Mouse (Mus musculus) left cerebral cortex, postnatal 4 days (tissue): ENCODE measurements around the gene Fam19a5. TPM values are rescaled to one million over a fixed set of nuclear protein-coding genes. Genes with fewer than 3 reads are reported as not detected.

Source experiments
- DNase-seq: peaks from one replicate; pipeline ENCODE4 v3.0.0-alpha.2; 2022
- intact Hi-C: fragments of 180-260 bp; cut with DNase I; formaldehyde crosslinking; loops from one replicate; pipeline ENCODE4 v1.15.1; 2025
- total RNA-seq, 2 experiments: library from RNA; stranded (reverse); gene quantifications; 2 replicates each; pipeline ENCODE4 v1.2.3; 2021

Gene Fam19a5
- total RNA-seq, 2 experiments from 2014 or later: 53.0 to 61.5 TPM

DNA sequence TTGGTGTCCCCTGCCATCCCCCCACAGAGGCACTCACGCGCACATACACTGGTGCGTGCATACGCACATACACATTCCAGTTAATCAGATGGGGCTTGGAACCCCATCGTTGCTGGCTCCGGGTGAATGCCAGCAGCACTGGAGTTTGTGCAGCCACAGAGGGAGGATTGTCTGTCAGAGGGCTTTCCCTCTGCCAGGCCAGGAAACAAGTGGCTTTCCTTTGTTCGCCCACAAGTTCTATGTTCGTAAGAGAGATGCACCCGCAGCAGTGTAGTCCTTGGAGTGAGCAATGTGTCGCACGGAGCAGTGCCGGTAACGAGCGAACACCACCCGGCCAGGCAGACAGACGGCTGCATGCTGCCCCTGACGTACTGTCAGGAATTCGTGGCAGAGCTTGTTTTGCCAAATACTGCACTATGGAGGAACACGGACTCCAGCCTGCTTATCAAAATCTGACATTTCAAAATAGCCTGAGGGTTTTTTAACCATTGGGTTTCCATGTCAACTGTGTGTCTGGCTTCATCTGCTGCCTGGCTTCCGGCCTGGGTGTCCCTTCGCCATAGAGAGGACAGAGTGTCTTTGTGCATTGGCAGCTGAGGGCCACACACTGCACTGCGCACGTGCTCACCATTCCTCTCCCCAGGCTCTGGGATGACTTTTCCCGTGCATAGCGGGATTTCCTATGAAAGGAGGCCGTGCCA, 40.0 kb downstream of the Fam19a5 start:
- intact Hi-C loops: no loop called here
- peak; percentile 57 for DNase-seq

DNA sequence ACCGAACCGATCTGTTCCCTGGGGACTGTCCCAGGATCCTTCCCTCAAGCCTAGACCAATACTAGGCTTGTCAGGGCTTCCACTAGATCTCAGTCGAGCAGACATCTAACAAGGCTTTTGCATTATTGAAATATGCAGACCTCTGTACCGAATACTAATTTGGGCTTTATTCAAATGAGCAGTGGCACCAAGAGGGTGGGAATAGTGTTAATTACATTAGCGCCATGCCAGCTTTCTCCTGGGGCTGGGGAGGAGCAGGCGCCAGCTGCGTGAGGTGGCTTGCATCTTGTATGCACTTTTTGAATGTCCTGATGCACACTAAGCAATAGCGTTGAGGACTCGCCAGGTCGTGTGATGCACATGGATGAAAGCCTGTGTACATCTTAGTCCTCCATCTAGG, 46.9 kb downstream of the Fam19a5 start:
- no peak for DNase-seq
- intact Hi-C loops: no loop called here

DNA sequence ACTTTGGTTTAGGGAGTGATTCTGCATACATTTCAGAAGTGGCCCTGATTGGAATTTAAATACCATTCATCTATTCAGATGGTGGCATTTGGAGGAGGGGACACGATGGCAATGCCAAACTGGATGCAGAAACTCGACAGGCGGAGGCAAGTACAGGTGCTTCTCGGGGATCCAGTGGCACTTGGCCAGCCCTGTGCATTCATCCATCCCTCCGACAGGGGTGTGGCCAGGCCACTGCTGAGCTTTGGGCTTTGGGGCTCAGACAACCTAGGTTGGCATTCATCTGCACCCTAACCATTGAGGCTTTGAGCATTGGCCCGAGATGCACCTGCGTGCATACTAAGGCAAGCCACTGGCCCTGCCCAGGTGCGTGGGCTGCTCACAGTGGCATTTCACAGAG, 52.6 kb downstream of the Fam19a5 start:
- intact Hi-C loops: no loop called here
- DNase-seq: peak; percentile 27

DNA sequence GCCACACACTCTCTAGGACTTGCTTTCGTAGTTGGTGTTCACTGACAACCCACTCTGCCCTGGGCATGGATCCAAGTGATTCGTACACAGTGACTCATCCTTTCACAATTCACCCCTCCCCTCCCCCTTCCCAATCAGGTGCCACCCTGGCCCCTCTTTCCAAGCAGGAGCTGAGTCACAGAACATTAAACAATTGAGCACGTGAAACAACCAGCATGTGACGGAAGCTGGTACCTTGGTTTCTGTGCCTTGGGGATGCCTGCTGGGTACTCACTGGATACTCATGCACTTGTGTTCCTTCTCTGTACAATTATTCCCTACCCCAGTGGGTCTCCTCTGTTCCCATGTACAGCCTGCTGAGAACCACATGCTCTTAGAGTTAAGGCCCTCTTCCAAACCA, 53.0 kb downstream of the Fam19a5 start:
- intact Hi-C loops: no loop called here
- peak; percentile 38 for DNase-seq

DNA sequence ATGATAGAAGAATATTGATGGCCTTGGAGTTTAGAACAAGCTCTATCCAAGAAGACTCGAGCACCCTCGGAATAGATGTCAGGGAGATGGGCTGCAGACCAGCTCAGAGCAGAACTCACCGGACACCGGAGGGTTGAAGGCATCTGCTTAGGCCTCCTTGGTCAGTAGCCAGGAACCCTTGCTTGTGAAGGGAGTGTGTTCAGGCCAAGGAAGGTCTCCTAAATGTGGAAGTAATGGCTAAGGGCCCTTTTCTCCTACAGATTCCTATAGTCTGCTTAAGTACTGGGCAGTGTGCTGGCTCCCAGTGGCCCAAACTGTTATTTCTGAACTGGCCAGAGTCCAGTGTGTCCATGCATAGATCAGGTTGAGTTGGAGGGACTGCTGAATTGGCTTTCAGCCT, 53.7 kb downstream of the Fam19a5 start:
- intact Hi-C loops: no loop called here
- no peak for DNase-seq

DNA sequence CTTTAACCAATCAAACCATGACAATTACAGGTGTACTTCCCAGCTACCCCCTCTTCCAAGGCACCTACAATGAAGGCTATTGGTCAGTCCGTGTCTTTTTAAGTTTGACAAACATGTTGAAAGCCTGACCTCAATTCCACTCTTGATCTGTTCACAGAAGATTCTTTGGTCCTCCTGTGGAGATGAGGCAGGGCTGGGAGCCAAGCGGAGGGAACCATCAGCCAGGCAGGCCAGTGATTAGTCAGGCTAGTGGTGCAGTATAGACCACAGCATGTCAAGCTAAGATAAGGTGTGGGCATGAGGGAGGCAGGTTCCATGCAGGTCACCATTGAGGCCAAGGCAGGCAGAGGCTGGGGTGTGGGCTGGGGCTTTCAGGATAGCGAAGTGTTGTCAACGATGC, 54.5 kb downstream of the Fam19a5 start:
- intact Hi-C loops: no loop called here

DNA sequence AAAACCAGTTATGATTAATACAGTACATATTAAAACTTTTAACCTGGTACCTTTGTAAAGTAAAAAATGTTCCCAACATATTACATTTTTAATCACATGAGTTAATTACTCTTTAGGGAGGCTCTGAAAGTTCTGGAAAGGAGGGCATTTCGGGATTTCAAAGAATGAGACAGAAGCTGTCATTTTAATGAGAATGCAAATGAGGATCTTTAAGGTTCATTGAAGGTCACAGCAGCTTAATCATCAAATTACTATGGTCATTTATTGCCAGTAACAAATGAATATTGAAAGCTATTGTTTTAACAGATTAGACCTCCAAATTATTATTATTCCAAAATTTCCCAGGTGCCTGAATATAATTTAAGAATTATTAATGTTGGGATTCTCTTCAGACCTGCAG, 59.2 kb downstream of the Fam19a5 start:
- DNase-seq: no peak
- intact Hi-C loops: no loop called here

More for the DNA sequence above, 54.5 kb downstream of the Fam19a5 start:
- no peak for DNase-seq

DNA sequence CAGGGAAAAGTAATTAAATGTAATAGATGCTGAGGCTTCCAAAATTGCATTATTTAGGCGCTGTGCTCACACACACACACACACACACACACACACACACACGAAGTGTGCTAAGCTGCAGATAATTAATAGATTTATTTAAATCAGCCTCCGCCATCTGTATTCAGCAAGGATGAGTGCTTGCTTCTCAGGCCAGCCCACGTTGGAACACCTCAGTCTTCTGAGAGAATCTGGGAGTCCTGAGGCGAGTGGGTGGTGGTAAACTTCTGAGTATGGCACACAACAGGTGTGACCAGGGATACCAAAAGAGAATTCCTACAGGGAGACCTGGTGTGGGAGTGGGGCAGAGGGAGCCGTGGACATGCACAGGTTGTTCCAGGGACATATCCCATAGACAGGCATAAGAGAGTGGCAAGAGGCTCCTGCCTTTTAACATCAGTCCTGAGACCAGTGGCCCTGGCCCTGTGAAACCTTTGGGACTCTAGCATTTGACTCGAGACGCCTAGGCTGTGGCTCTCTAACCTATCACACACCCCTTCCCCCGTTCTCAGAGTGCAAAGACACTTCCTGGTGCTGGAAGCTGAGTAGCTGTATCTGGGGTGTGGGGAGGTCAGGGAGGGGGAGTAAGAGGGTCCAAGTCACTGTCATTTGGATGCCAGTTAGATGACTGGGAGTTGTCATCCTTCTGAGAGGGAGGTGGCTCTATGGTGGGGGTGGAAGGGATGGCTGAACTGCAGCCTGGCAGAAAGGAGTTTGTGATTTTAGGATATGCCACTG, 61.6 kb downstream of the Fam19a5 start:
- no peak for DNase-seq
- intact Hi-C loops: no loop called here

DNA sequence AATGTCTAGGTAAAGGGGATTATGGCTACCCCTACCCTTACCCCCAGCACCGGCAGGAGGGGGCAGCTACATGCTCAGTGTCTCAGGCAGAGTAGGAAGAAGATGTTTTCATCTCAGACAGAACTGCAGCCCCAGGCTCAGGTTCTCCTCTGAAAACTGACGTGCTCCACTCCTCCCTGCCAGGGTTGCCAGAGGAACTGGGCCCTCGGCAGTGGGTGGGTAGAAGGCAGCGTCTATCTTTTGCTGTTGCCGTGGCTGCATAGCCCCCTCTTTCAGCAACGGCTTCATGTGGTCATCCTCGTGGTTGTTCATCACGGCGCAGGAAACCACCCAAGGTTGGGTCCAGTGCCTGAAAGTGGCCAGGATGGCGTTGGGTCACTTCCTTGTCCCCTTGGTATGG, 62.6 kb downstream of the Fam19a5 start:
- no peak for DNase-seq
- intact Hi-C loops: no loop called here

DNA sequence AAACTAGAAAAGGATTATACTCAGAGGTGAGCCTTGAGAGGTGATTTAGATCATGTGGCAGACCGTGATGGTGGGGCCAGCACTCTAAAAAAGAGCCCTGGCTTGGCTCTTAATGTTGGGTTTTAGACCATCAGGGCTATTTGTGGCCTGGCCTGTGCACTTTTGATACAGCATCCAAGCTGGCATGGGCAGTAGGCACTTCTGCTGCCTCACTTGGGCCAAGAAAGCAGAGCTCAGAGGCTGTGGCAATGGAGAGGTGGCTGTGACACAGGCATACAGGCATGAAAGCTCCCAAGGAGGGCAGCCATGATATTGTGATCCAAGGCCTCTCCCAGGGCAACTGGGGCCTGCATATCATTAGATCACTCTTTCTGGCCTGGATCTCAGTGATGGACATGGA, 65.1 kb downstream of the Fam19a5 start:
- intact Hi-C loops: no loop called here
- DNase-seq: no peak

DNA sequence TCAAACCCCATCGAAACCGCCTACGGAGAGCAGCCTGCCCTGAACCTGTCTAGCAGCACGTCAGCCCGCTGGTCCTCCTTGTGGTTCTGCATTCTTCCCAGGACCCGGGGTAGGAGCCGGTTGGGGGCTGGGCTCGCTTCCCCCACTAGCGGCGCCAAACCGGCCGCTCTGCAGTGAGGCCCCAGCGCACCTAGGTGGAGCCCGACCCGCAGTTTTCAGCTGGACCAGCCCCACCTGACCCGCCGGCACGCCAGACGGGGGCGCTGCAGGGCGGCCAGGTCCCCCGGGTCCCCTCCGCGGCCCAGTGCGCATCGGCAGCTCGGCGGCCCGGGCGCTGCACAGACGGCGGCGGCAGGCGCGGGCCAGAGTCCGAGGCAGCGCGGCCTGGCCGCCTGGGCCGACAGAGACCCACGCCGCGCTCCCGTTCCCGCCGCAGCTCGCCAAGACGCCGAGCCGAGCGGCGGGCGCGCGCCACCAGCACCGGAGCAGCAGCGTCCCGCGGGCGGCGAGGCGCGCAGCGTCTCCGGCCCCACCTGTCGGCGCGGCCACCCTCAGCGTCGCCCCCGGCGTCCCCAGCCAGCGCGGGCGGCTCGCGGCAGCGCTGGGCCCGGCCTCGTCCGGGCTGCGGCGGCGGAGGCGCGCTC, 80.0 kb downstream of the Fam19a5 start:
- peak; percentile 94 for DNase-seq
- intact Hi-C loops: loop anchor here (2.0 to 10.0 kb wide), 2 partner anchors 623 to 851 kb away; no protein-coding TSS in a partner anchor

DNA sequence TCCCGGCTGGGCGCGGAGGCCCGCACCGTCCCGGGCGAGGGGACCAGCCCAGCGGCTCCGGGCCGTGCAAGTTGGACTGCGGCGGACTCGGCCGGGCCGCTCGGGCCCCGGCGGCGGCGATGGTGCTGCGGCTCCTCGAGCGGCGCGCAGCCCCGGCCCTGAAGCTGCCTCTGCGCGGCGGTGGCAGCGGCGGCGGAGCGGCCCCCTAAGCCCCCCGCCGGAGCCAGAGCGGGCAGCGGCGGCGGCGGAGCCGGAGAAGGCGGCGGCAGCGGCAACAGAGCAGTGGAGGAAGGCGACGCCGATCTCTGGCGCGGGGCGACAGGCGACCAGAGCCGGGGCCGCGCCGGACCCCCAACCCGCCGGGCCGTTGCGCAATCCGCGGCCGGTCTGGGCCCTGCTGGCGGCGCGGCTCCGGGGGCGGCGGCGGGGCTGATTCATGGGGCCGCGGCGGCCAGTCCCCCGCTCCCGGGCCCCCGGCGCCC, 80.6 kb downstream of the Fam19a5 start:
- peak; percentile 24 for DNase-seq
- intact Hi-C loops: loop anchor here (2.0 to 10.0 kb wide), 2 partner anchors 622 to 850 kb away; no protein-coding TSS in a partner anchor

DNA sequence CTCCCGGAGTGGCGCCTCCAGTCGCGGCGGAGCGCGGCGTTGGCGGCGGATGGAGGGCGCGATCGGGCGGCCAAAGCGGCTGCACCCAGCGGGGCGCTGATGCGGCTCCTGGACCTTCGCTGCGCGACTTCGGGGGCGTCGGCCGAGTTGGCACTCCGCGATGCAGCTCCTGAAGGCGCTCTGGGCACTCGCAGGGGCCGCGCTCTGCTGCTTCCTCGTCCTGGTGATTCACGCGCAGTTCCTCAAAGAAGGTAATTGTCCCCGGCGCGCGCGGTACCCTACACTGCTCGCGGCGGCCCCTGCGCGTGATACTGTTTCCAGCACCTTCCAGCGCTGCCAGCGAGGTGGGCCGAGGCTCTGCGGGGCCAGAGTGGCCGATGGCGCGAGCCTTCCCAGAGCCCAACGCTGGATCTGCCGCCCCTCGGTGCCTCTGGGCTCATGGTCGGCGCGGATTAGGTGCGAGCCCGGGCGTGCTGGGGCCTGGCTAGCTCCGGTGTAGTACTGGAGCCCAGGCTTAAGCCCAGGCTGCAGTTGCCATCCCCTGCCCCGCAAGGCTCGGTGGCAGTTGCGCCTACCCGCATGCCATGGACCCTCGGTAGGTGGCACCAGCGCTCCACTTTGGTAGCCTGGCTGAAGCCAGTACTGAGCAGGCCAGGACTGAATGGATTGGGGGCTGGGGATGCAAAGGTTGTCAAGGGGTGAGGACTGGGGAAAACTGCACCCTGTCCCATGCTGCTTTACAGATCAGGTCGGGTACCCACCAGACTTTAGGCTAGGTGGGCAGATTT, 81.3 kb downstream of the Fam19a5 start:
- DNase-seq: peak; percentile 96
- intact Hi-C loops: loop anchor here (2.0 to 10.0 kb wide), 2 partner anchors 621 to 849 kb away; no protein-coding TSS in a partner anchor

DNA sequence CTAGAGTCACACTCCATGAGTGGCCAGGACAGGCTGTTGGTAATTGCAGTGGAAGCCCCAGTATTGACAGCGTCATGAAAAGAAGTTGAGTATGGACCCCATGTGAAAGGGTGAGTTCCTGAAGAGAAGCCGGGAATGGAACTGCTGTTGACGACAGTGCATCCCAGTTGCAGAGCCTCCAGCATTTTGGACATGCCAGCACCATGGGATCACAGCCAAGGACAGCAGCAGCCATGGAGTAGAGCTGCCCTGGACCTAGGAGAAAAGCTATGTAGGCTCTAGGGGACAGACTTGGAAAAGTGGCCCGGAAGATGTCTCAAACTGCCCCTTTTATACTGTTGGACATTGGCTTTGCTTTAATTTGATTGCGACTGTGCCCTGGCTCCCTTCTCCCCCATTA, 91.2 kb downstream of the Fam19a5 start:
- peak; percentile 50 for DNase-seq
- intact Hi-C loops: loop anchor here (10.0 kb wide), 1 partner anchor 320 kb away; no protein-coding TSS in a partner anchor

DNA sequence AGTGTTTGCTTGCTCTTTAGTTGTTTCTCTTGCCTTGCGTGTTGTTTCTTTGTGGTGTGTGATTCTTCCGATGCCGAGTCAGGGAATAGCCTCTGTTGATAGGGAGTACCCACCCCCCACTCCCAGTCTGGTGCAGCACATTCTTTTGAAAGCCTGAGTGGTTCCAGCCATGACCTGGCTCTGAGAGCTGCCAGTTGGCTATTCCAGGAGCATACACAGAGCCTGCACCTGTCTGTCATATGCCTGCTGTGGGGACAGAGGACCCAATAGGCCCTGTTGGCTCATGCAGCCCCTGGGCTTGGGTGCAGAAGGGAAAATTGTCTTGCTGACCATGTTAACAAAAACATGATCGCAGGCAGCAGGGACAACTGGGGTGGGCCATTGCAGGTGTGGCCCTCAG, 92.3 kb downstream of the Fam19a5 start:
- intact Hi-C loops: loop anchor here (10.0 kb wide), 1 partner anchor 318 kb away; no protein-coding TSS in a partner anchor

DNA sequence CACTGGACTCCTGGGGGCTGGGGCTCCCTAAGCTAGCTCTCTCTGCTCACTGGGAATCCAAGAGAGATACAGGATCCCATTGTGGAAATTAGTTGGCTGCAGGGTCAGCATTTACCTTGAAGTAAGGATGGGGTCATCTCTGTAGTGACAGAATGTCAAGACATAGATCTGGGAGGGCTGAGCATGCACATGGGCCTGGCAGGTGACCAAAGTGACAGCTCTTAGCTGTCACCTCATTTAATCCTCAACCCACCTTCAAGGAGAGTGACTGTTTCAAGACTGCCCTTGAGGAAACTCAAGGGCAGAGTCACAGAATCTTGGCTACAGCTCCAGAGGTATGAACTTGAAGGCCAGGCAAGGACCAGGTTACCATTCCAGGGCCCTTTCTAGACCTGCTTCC, 93.1 kb downstream of the Fam19a5 start:
- intact Hi-C loops: loop anchor here (10.0 kb wide), 1 partner anchor 318 kb away; no protein-coding TSS in a partner anchor
- peak; percentile 34 for DNase-seq

More for the DNA sequence above, 92.3 kb downstream of the Fam19a5 start:
- peak; percentile 41 for DNase-seq

DNA sequence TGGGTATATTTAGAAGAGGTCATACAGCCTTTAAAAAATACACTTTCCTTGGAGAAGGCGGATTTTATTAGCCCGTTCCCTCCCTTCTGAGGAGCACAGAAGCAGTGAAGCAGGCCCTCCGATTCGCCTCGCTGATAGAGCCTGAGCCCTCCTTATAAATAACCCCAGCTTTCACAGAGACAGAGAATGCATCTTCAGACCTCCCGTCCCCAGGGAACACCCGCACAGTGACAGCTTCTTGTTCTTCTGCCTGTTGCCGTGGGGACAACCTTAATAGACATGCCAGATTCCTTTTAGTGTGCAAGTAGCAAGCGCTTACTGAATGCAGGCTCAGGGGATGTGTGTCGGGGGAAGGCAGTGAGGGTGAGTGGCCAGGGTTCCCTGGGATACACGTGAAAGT, 94.2 kb downstream of the Fam19a5 start:
- no peak for DNase-seq
- intact Hi-C loops: loop anchor here (10.0 kb wide), 1 partner anchor 317 kb away; no protein-coding TSS in a partner anchor

DNA sequence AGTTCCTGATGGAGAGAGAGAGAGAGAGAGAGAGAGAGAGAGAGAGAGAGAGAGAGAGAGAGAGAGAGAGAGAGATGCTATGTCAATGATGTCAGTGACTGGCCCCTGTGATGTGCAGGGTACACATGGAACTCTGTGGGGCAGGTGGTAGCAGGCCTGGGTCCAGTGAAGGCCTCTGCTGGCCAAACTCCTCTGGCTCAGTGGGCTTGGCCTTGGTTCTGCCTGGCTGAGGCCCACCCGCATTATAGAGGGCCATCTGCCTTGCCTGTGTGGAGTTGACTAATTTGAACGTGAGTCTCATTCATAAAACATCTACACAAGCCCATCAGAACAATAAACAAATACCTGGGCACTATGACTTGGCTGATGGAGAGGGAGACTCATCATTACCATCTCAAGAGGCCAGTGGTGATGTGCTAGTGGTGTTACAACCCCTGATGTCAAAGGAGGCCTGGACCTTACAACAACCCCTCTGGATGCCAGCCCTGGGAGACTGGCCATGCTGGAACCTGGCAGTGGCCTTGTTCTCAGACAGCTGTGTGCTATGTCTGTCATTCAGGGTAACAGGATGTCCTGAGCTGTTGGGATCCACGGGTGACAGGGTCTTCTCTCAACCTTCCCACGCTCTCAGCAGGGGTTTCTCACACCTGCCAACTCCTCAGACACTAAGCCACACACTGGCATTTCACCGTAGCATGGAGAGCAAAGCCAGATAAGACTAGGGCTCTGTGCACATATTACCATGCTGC, 102.4 kb downstream of the Fam19a5 start:
- peak; percentile 80 for DNase-seq
- intact Hi-C loops: no loop called here

DNA sequence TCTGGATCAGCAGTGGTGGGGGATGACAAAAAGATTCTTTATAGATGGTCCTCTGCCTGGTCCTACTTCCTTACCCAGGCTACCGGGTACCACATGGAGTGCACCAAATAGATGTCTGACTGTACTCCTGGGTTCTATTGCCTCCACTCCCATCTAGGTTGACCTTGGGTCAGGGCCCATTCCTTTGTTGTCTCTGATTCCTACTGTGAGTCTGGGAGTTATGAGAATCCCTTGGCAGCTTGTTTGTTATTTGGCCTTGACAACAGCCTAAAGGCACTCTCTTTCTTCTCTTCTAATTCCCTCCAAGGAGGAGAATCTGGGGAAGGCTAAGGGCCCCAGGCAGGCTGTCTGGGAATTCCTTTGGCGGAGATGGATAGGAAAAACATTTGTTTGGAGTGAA, 105.6 kb downstream of the Fam19a5 start:
- no peak for DNase-seq
- intact Hi-C loops: no loop called here

DNA sequence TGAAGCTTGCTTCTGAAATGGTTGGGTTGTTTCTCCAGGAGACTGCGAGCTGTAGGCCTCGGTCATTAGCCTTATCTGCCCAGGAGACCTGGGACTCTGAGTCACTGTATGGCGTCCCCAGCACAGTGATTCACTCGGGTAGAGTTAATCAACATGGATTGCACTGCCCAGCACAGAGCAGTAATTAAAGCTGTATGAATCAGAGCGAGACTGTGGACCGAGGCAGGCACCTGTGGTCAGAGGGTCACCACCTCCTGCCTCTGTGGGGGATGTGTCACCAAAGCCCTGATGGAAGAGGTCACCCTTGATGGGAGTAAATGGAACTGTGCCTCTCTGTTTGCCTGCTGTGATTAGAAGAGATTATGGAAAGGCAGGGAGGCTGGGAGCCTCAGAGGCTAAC, 110.5 kb downstream of the Fam19a5 start:
- intact Hi-C loops: no loop called here
- DNase-seq: no peak
